Mouse (Mus musculus) MEL (cell line): ENCODE data around the gene Pan2. TPM values are rescaled to one million over a fixed set of nuclear protein-coding genes. Genes with fewer than 3 reads are reported as not detected.

ENCODE experiments used
- DNase-seq: peaks from one replicate; pipeline ENCODE4 v3.0.0; 2011; ENCODE audit warnings: low read depth, low spot score
- H3K27ac ChIP-seq: 2 replicates; pipeline ENCODE4 v1.5.1; 2012; ENCODE audit warnings: low read depth, mild to moderate bottlenecking, control low read depth, low read length, moderate library complexity; ENCODE audit not compliant: control insufficient read depth
- H3K27me3 ChIP-seq, 2 experiments: fragments of 150-350 bp in 1 of 2; sonication (generic) in 1 of 2; 2 replicates each; pipeline ENCODE4 v1.6.1; 2012; ENCODE audit warnings: low read length in 2 of 2, mild to moderate bottlenecking in 2 of 2, improper control_type of control experiment in 1 of 2, moderate library complexity in 1 of 2; ENCODE audit not compliant: insufficient read depth in 2 of 2, control insufficient read depth in 1 of 2
- H3K36me3 ChIP-seq, 2 experiments: 2 replicates each; pipeline ENCODE4 v1.6.1; 2012 to 2014; ENCODE audit warnings: low read length in 2 of 2, improper control_type of control experiment in 1 of 2, inconsistent platforms in 1 of 2, mild to moderate bottlenecking in 1 of 2; ENCODE audit not compliant: insufficient read depth in 2 of 2, control insufficient read depth in 1 of 2
- H3K4me1 ChIP-seq, 2 experiments: fragments of 150-350 bp in 1 of 2; sonication (generic) in 1 of 2; 2 replicates each; pipeline ENCODE4 v1.6.1; 2012; ENCODE audit warnings: low read length in 2 of 2, improper control_type of control experiment in 1 of 2, mild to moderate bottlenecking in 1 of 2; ENCODE audit not compliant: insufficient read depth in 2 of 2, control insufficient read depth in 1 of 2
- H3K4me3 ChIP-seq, 2 experiments: fragments of 150-350 bp in 1 of 2; sonication (generic) in 1 of 2; 2 replicates each; pipeline ENCODE4 v1.5.1; 2012; ENCODE audit warnings: low read depth in 2 of 2, low read length in 2 of 2, mild to moderate bottlenecking in 2 of 2, moderate library complexity in 2 of 2, control low read depth in 1 of 2, improper control_type of control experiment in 1 of 2; ENCODE audit not compliant: control insufficient read depth in 1 of 2, insufficient read depth in 1 of 2
- H3K79me2 ChIP-seq: 2 replicates; pipeline ENCODE4 v1.6.1; 2012; ENCODE audit warnings: mild to moderate bottlenecking, low read length, moderate library complexity; ENCODE audit not compliant: control insufficient read depth, poor library complexity, insufficient read depth
- H3K9ac ChIP-seq: 2 replicates; pipeline ENCODE4 v1.6.1; 2012; ENCODE audit warnings: low read depth, mild to moderate bottlenecking, control low read depth, low read length, moderate library complexity; ENCODE audit not compliant: control insufficient read depth, poor library complexity, severe bottlenecking
- H3K9me3 ChIP-seq: fragments of 150-350 bp; sonication (generic); replicated peaks from 2 replicates; pipeline ENCODE4 v1.6.1; 2012; ENCODE audit warnings: mild to moderate bottlenecking, low read length, improper control_type of control experiment, moderate library complexity; ENCODE audit not compliant: insufficient read depth
- JUND ChIP-seq: IDR thresholded peaks from 2 replicates; pipeline ENCODE4 v1.6.1; 2011; ENCODE audit warnings: low read depth, mild to moderate bottlenecking, improper control_type of control experiment, low read length
- KAT2A ChIP-seq: conservative IDR thresholded peaks from 2 replicates; pipeline ENCODE4 v1.6.1; 2012; ENCODE audit warnings: low read depth, low read length, improper control_type of control experiment, inconsistent platforms
- MAX ChIP-seq: IDR thresholded peaks from 2 replicates; pipeline ENCODE4 v1.6.1; 2011; ENCODE audit warnings: low read length, improper control_type of control experiment
- MAZ ChIP-seq: IDR thresholded peaks from 2 replicates; pipeline ENCODE4 v1.6.1; 2012; ENCODE audit warnings: low read depth, mild to moderate bottlenecking, inconsistent platforms, low read length, improper control_type of control experiment
- MEF2A ChIP-seq: IDR thresholded peaks from 2 replicates; pipeline ENCODE4 v1.6.1; 2014; ENCODE audit warnings: low read depth, mild to moderate bottlenecking, inconsistent platforms, low read length, improper control_type of control experiment; ENCODE audit not compliant: poor library complexity, insufficient replicate concordance, severe bottlenecking; ENCODE audit errors: extremely low read depth
- MXI1 ChIP-seq: IDR thresholded peaks from 2 replicates; pipeline ENCODE4 v1.6.1; 2011; ENCODE audit warnings: mild to moderate bottlenecking, low read depth, low read length, improper control_type of control experiment
- MYB ChIP-seq: IDR thresholded peaks from 2 replicates; pipeline ENCODE4 v1.6.1; 2011; ENCODE audit warnings: mild to moderate bottlenecking, low read depth, low read length, improper control_type of control experiment
- NELFE ChIP-seq: IDR thresholded peaks from 2 replicates; pipeline ENCODE4 v1.6.1; 2011; ENCODE audit warnings: low read depth, low read length, improper control_type of control experiment
- NRF1 ChIP-seq: IDR thresholded peaks from 2 replicates; pipeline ENCODE4 v1.6.1; 2014; ENCODE audit warnings: low read depth, mild to moderate bottlenecking, inconsistent platforms, low read length, improper control_type of control experiment, moderate library complexity; ENCODE audit not compliant: poor library complexity, insufficient read depth, severe bottlenecking
- POLR2AphosphoS5 ChIP-seq: IDR thresholded peaks from 2 replicates; pipeline ENCODE4 v1.6.1; 2012; ENCODE audit warnings: low read depth, borderline replicate concordance, mild to moderate bottlenecking, inconsistent platforms, low read length, moderate library complexity, mixed read lengths
- RAD21 ChIP-seq: IDR thresholded peaks from 2 replicates; pipeline ENCODE4 v1.6.1; 2011; ENCODE audit warnings: mild to moderate bottlenecking, low read depth, low read length, improper control_type of control experiment
- SIN3A ChIP-seq: IDR thresholded peaks from 2 replicates; pipeline ENCODE4 v1.6.1; 2012; ENCODE audit warnings: low read length, improper control_type of control experiment, inconsistent platforms
- SMC3 ChIP-seq: IDR thresholded peaks from 2 replicates; pipeline ENCODE4 v1.6.1; 2011; ENCODE audit warnings: low read depth, low read length, improper control_type of control experiment
- TAL1 ChIP-seq: IDR thresholded peaks from 2 replicates; pipeline ENCODE4 v1.6.1; 2012; ENCODE audit warnings: mild to moderate bottlenecking, inconsistent platforms, low read length, moderate library complexity, mixed read lengths
- TBP ChIP-seq: IDR thresholded peaks from 2 replicates; pipeline ENCODE4 v1.8.0; 2011; ENCODE audit warnings: low read depth, low read length, improper control_type of control experiment
- UBTF ChIP-seq: IDR thresholded peaks from 2 replicates; pipeline ENCODE4 v1.6.1; 2012; ENCODE audit warnings: low read depth, mild to moderate bottlenecking, inconsistent platforms, low read length, improper control_type of control experiment, moderate library complexity, borderline replicate concordance; ENCODE audit not compliant: insufficient read depth
- ZC3H11A ChIP-seq: IDR thresholded peaks from 2 replicates; pipeline ENCODE4 v1.6.1; 2012; ENCODE audit warnings: low read depth, mild to moderate bottlenecking, inconsistent platforms, low read length, improper control_type of control experiment
- ZKSCAN1 ChIP-seq: IDR thresholded peaks from 2 replicates; pipeline ENCODE4 v1.6.1; 2012; ENCODE audit warnings: low read depth, mild to moderate bottlenecking, inconsistent platforms, low read length, improper control_type of control experiment, moderate library complexity
- ZMIZ1 ChIP-seq: IDR thresholded peaks from 2 replicates; pipeline ENCODE4 v1.6.1; 2012; ENCODE audit warnings: low read depth, mild to moderate bottlenecking, inconsistent platforms, low read length, improper control_type of control experiment, moderate library complexity
- ZNF384 ChIP-seq: IDR thresholded peaks from 2 replicates; pipeline ENCODE4 v1.6.1; 2012; ENCODE audit warnings: low read depth, mild to moderate bottlenecking, inconsistent platforms, low read length, improper control_type of control experiment
- polyA plus RNA-seq, 2 experiments: library from polyadenylated mRNA; stranded (reverse) in 1 of 2; unstranded in 1 of 2; fragments of >175 nt in 1 of 2; fragments of >200 nt in 1 of 2; gene quantifications; 2 replicates each; pipeline versions ENCODE4 v1.2.1 to v1.2.4; 2012; ENCODE audit warnings: low replicate concordance in 2 of 2, low read depth in 1 of 2; ENCODE audit not compliant: insufficient read length in 2 of 2, insufficient read depth in 1 of 2, missing spikeins in 1 of 2
- total RNA-seq: library from RNA; depleted of rRNA; stranded (reverse); fragments of 300-350 nt; gene quantifications from 2 replicates; pipeline ENCODE4 v1.2.3, GENCODE M21; 2012

The Pan2 gene
- total and polyA plus RNA-seq, 3 experiments, result 6.8 to 28.6 TPM; not detected in 1

- Histone ChIP-seq H3K4me1 (peaks cover 0 to 24% of the 10 kb centered on the region in 2 experiments; a peak in 3 of 4 replicates), H3K9ac (no peak overlapping the region)
Observed at GRCm38 (mm10) chr10:128297622-128298021, 5.5 kb upstream of the Pan2 start.

GRCm38 (mm10) chr10:128298243-128298642 is 4.9 kb upstream of the Pan2 start:
- H3K79me2 ChIP-seq, result peaks cover 6% of the 10 kb centered on the region; the same call in 1 of the 2 replicates
- peaks cover 0 to 24% of the 10 kb centered on the region in 2 experiments; a peak in 3 of 4 replicates for H3K4me1 ChIP-seq
- no peak for TF ChIP-seq NELFE
- peak; percentile 92 for TF ChIP-seq ZNF384
- no peak for TF ChIP-seq POLR2AphosphoS5
- no peak for TF ChIP-seq MAX
- TF ChIP-seq JUND, result no peak
- TF ChIP-seq MEF2A, result no peak
- no peak for TF ChIP-seq RAD21
- H3K9ac ChIP-seq, result no peak overlapping the region
- peaks cover 0 to 20% of the 10 kb centered on the region in 2 experiments; a peak in 2 of 4 replicates for H3K36me3 ChIP-seq
- H3K9me3 ChIP-seq, result no peaks in the 10 kb centered on the region
- peak; percentile 35 for DNase-seq
- H3K27ac ChIP-seq, result no peak overlapping the region
- no peak overlapping the region for H3K4me3 ChIP-seq
- no peaks in the 10 kb centered on the region for H3K27me3 ChIP-seq

More at GRCm38 (mm10) chr10:128297622-128298021, 5.5 kb upstream of the Pan2 start:
- Histone ChIP-seq H3K27ac (no peak overlapping the region), H3K9me3 (no peaks in the 10 kb centered on the region), H3K36me3 (peaks cover 0 to 20% of the 10 kb centered on the region in 2 experiments; a peak in 2 of 4 replicates), H3K27me3 (no peaks in the 10 kb centered on the region), H3K79me2 (peaks cover 3% of the 10 kb centered on the region; the same call in 1 of the 2 replicates), H3K4me3 (no peak overlapping the region)
- no peak for TF ChIP-seq ZMIZ1
- no peak for TF ChIP-seq SMC3
- no peak for TF ChIP-seq MAZ
- no peak for DNase-seq

- no peak within 1 kb of the TSS for H3K9ac ChIP-seq
- H3K4me3 ChIP-seq, result no peak within 1 kb of the TSS
- peaks cover 0 to 24% of the 10 kb centered on the region in 2 experiments; a peak in 3 of 4 replicates for H3K4me1 ChIP-seq
- no peak for TF ChIP-seq RAD21
- TF ChIP-seq MXI1, result no peak
- no peak for TF ChIP-seq SIN3A
- TF ChIP-seq NRF1, result no peak
- no peak for TF ChIP-seq ZKSCAN1
- TF ChIP-seq UBTF, result no peak
- TF ChIP-seq ZC3H11A, result no peak
- no peak for TF ChIP-seq NELFE
- TF ChIP-seq KAT2A, result no peak
- no peak for TF ChIP-seq MYB
- no peak for TF ChIP-seq TBP
- TF ChIP-seq TAL1, result no peak
- TF ChIP-seq MAZ, result no peak
- TF ChIP-seq POLR2AphosphoS5, result no peak
- TF ChIP-seq, all 39 proteins: peak for 0
- Histone ChIP-seq H3K27me3 (no peaks in the 10 kb centered on the region), H3K27ac (no peak within 1 kb of the TSS), H3K9me3 (no peaks in the 10 kb centered on the region), H3K36me3 (peaks cover 0 to 20% of the 10 kb centered on the region in 2 experiments; a peak in 2 of 4 replicates), H3K79me2 (peaks cover 6% of the 10 kb centered on the region; the same call in 1 of the 2 replicates)
- no peak for DNase-seq
Observed at GRCm38 (mm10) chr10:128298702-128299171, 4.4 kb upstream of the Pan2 start, which contains the start of gene Il23a. Gene Il23a (minus strand): TSS chr10:128298752.
